Mouse (Mus musculus) forebrain, embryonic 13.5 days (tissue): ENCODE results near the gene Ube2s. TPM values are rescaled to one million over a fixed set of nuclear protein-coding genes. Genes with fewer than 3 reads are reported as not detected.

Experiments
- ATAC-seq: fragments of 200-750 bp; cut with Nextera tagmentation; 2 replicates; pipeline ENCODE4 v1.8.0; 2017
- H3K27ac ChIP-seq: fragments of 300-500 bp; sonication (generic); 2 replicates; pipeline ENCODE4 v1.5.1; 2015; ENCODE audit warnings: inconsistent platforms, mild to moderate bottlenecking, moderate library complexity
- H3K27me3 ChIP-seq: fragments of 300-500 bp; sonication (generic); 2 replicates; pipeline ENCODE4 v1.6.1; 2015; ENCODE audit warnings: mild to moderate bottlenecking, inconsistent platforms
- H3K36me3 ChIP-seq: fragments of 300-500 bp; sonication (generic); 2 replicates; pipeline ENCODE4 v1.6.1; 2015; ENCODE audit warnings: mild to moderate bottlenecking, inconsistent platforms; ENCODE audit not compliant: poor library complexity, severe bottlenecking
- H3K4me1 ChIP-seq: fragments of 300-500 bp; sonication (generic); 2 replicates; pipeline ENCODE4 v1.6.1; 2015; ENCODE audit warnings: inconsistent platforms
- H3K4me2 ChIP-seq: fragments of 300-500 bp; sonication (generic); 2 replicates; pipeline ENCODE4 v1.6.1; 2015; ENCODE audit warnings: inconsistent platforms, mild to moderate bottlenecking, moderate library complexity
- H3K4me3 ChIP-seq: fragments of 300-500 bp; sonication (generic); 2 replicates; pipeline ENCODE4 v1.5.1; 2015; ENCODE audit warnings: mild to moderate bottlenecking, inconsistent platforms
- H3K9ac ChIP-seq: fragments of 300-500 bp; sonication (generic); 2 replicates; pipeline ENCODE4 v1.6.1; 2015; ENCODE audit warnings: mild to moderate bottlenecking, inconsistent platforms
- H3K9me3 ChIP-seq: fragments of 300-500 bp; sonication (generic); replicated peaks from 2 replicates; pipeline ENCODE4 v1.6.1; 2016; ENCODE audit warnings: inconsistent platforms
- WGBS: fragments of 180-500 bp; shearing (Covaris S2); methylation state at CpG from one replicate; pipeline ENCODE4 v1.1.7; 2015; 5-methylcytosine and 5-hydroxymethylcytosine counted together
- polyA plus RNA-seq: library from polyadenylated mRNA; unstranded; fragments of >200 nt; fragmentation: Nextera tagmentation; extraction: Ambion mirVana; gene quantifications from 2 replicates; pipeline ENCODE4 v1.2.1, GENCODE M21; 2015

Ube2s gene
- polyA plus RNA-seq, 1 experiment from 2014 or later: 454 TPM

- peaks cover 19% of the 10 kb centered on the region for H3K4me1 ChIP-seq
- H3K9me3 ChIP-seq: no peaks in the 10 kb centered on the region
- peak overlapping the region; percentile 25; the same call in 1 of the 2 replicates for H3K27ac ChIP-seq
- H3K36me3 ChIP-seq: peaks cover under 1% of the 10 kb centered on the region; the same call in 1 of the 2 replicates
- H3K27me3 ChIP-seq: peaks cover 28% of the 10 kb centered on the region
- peak overlapping the region; percentile 78 for H3K9ac ChIP-seq
- peak overlapping the region; percentile 52 for H3K4me3 ChIP-seq
- ATAC-seq: peak; percentile 37; the same call in 1 of the 2 replicates
- peak overlapping the region; percentile 87 for H3K4me2 ChIP-seq
- 3% methylated on average over 54 of the region's 64 CpGs for WGBS
Observed at GRCm38 (mm10) chr7:4788499-4789435, 23.6 kb downstream of the Ube2s start.

- Histone ChIP-seq H3K4me2 (no peak overlapping the region), H3K36me3 (no peaks in the 10 kb centered on the region), H3K4me3 (no peak overlapping the region), H3K4me1 (peaks cover 6% of the 10 kb centered on the region), H3K9me3 (no peaks in the 10 kb centered on the region), H3K9ac (no peak overlapping the region), H3K27ac (no peak overlapping the region), H3K27me3 (peaks cover 47% of the 10 kb centered on the region)
- ATAC-seq: no peak
- WGBS: 88% methylated on average over 14 of the region's 14 CpGs
Observed at GRCm38 (mm10) chr7:4783667-4784268, 28.6 kb downstream of the Ube2s start.

DNA sequence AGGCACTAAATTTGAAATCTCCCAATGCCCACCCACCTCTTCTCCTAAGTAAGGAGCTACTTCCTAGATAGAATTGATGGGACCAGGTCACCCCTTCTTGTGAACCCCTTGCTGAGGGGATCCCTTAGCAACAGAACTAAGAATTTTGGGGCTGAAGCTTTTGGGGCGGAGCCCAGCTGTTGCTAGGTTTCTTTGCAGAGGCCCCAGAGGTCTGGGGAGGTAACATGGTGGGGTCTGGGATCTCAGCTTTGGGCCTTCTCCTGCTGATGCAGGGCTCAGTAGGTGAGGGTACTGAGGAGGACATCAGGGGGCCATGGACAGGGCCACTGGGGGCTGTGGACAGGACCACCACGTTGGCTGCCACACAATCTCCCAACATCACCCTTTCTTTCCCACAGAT lies 29.6 kb downstream of the Ube2s start, which contains the start of the genes Il11 and Tmem190:
Gene Il11 (minus strand): TSS at position 101 of the 400 bp plus-strand sequence.
Gene Tmem190 (plus strand): TSS at position 179 of the 400 bp plus-strand sequence.
- Histone ChIP-seq H3K4me3 (no peak within 1 kb of the TSS), H3K9me3 (no peaks in the 10 kb centered on the region), H3K9ac (no peak within 1 kb of the TSS), H3K36me3 (no peaks in the 10 kb centered on the region), H3K27me3 (peaks cover 53% of the 10 kb centered on the region), H3K27ac (no peak within 1 kb of the TSS), H3K4me1 (no peaks in the 10 kb centered on the region), H3K4me2 (no peak within 1 kb of the TSS)
- 81% methylated on average over 2 of the region's 2 CpGs for WGBS
- no peak for ATAC-seq

DNA sequence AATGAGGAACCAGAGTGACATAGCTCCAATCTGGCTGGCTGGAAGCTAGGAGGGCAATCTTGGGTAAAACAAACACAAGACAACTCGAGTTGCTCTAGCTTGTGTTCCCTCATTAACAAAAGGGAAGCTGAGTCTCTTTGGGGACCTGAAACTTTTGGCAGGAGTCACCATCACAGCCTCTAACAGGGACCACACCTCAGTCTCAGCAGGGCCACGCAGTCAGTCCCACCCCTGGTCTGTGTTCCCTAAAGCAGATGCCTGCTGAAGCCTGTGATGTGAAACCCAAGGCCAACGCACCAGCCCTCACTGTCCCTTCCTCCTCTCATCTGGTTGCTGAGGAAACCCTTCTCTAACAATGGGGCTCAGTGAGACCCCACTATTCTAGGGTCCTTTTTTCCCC lies 30.3 kb downstream of the Ube2s start:
- H3K27ac ChIP-seq: no peak overlapping the region

DNA sequence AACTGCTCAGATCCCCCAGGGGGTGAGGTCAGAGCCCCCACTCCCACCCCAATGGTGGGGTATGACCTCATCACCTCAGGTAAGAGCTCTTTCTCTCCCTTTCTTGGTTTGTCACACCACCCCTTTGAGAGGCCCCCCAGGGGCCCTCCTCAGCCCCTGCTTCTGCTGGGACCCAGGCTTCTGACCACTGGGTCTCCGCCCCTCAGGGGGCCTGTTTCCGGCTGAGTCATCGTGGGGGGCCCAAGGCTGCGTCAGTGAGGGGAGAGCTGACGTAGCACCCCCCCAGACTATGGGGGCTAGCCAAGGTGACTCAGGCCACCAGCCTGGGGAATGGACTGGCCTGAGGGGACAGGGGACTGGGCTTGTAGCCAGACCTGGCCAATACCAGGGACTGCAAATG lies 32.5 kb downstream of the Ube2s start:
- peaks cover 76% of the 10 kb centered on the region for H3K27me3 ChIP-seq
- WGBS: 44% methylated on average over 5 of the region's 5 CpGs
- peaks cover 10% of the 10 kb centered on the region for H3K4me1 ChIP-seq
- H3K4me3 ChIP-seq: no peak overlapping the region
- H3K27ac ChIP-seq: no peak overlapping the region
- no peaks in the 10 kb centered on the region for H3K36me3 ChIP-seq
- no peak overlapping the region for H3K9ac ChIP-seq
- ATAC-seq: no peak
- no peaks in the 10 kb centered on the region for H3K9me3 ChIP-seq
- no peak overlapping the region for H3K4me2 ChIP-seq

More for the DNA sequence above, 30.3 kb downstream of the Ube2s start:
- H3K27me3 ChIP-seq: peaks cover 54% of the 10 kb centered on the region
- H3K4me1 ChIP-seq: peaks cover 5% of the 10 kb centered on the region; the same call in 1 of the 2 replicates
- H3K36me3 ChIP-seq: no peaks in the 10 kb centered on the region
- H3K9ac ChIP-seq: no peak overlapping the region
- ATAC-seq: no peak
- no peak overlapping the region for H3K4me2 ChIP-seq
- 54% methylated on average over 3 of the region's 3 CpGs for WGBS
- H3K9me3 ChIP-seq: no peaks in the 10 kb centered on the region
- no peak overlapping the region for H3K4me3 ChIP-seq

DNA sequence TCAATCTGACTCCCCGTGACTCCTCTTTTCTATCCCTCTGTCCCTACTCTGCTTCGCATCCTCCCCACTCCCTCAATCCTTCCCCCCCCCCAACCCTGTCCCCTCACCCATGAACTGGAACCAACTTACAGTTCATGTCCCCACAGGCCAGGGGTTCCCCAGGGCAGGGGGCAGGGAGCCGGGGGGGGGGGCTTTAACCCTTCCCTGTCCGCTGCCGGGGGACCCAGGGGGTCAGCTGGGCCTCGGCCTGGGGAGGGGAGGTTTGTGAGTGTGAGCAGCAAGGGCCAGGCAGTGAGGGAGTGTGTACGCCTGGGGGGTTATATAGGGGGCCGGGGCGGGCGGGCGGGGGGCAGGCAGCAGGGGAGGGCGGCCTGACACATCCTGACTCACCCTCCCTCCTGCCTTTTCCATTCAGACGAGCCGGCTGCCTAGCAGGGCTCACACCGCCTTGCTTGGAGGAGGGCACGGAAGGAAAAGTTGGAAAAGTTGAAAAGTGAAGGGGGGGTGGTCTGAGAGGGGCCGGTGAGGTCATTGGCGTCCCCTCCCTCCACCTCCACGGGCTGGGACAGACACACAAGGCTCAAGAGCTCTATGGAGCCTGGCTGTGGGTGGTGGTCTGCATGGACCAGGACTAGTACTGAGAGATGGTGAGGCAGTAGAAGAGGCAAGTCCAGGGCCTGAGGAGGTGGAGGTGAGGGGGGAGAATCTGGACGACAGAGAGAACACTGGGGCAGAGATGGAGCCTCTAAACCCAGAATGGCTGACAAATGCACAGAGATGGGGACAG lies 34.3 kb downstream of the Ube2s start:
- Histone ChIP-seq H3K9me3 (no peaks in the 10 kb centered on the region), H3K4me1 (peaks cover 10% of the 10 kb centered on the region), H3K36me3 (no peaks in the 10 kb centered on the region), H3K9ac (no peak overlapping the region), H3K4me3 (peak overlapping the region; percentile 31; the same call in 1 of the 2 replicates), H3K27ac (no peak overlapping the region), H3K4me2 (no peak overlapping the region), H3K27me3 (peaks cover 80% of the 10 kb centered on the region)
- ATAC-seq: 0 out of 2 replicates have a peak, but pooled peaks have one; percentile 13
- WGBS: 2% methylated on average over 14 of the region's 20 CpGs

GRCm38 (mm10) chr7:4776861-4777830 lies 35.2 kb downstream of the Ube2s start:
- Histone ChIP-seq H3K27me3 (peaks cover 78% of the 10 kb centered on the region), H3K36me3 (no peaks in the 10 kb centered on the region), H3K4me1 (peaks cover 10% of the 10 kb centered on the region), H3K4me3 (peak overlapping the region; percentile 31), H3K4me2 (peak overlapping the region; percentile 51), H3K9ac (peak overlapping the region; percentile 47), H3K27ac (no peak overlapping the region), H3K9me3 (no peaks in the 10 kb centered on the region)
- WGBS: under 1% methylated on average over 33 of the region's 56 CpGs
- ATAC-seq: peak; percentile 86

DNA sequence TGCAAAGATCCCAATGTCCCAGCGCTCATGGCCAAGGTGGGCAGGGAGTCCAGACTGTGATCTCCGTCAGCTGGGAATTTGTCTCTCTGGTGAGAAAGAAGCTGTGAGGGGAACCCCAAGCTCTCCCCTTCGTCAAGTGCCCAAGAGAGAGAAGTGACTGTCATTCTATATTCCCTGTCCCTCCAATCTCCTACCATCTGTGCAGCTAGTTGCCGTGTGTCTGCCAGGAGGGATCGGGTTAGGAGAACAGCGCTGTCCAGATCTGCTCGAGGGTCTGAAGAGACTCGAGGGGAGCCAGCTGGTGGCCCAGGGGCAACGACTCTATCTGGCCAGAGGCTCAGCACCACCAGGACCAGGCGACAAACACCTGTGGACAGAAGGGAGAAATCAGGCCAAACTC lies 36.3 kb downstream of the Ube2s start:
- Histone ChIP-seq H3K36me3 (no peaks in the 10 kb centered on the region), H3K4me2 (no peak overlapping the region), H3K4me3 (no peak overlapping the region), H3K9me3 (no peaks in the 10 kb centered on the region), H3K27me3 (peaks cover 68% of the 10 kb centered on the region), H3K4me1 (peaks cover 10% of the 10 kb centered on the region), H3K27ac (no peak overlapping the region), H3K9ac (no peak overlapping the region)
- no peak for ATAC-seq
- 62% methylated on average over 10 of the region's 10 CpGs for WGBS

DNA sequence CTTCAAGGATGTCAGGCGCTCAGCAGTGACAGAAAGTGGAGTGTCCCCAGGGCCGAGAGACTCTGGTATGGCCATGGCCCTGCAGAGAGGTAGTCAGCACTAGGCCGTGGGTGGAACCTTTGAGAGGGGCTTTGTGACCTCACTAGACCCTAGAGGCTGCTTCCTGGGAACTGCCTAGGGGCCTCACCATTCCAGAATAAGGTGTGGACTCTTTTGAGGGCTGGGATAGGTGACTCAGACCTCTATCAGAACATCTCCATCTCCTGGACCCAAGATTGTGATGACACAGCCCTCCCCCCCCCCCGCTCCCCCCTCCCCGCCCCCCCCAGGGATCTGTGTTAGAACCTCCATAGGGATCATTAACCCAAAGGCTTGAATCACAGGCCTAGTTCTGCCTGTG lies 41.2 kb downstream of the Ube2s start, which contains the start of gene Fam71e2:
Gene Fam71e2 (minus strand): TSS at position 101 of the 400 bp plus-strand sequence.
- H3K9me3 ChIP-seq: no peaks in the 10 kb centered on the region
- no peaks in the 10 kb centered on the region for H3K36me3 ChIP-seq
- H3K27me3 ChIP-seq: peaks cover 29% of the 10 kb centered on the region
- H3K9ac ChIP-seq: no peak within 1 kb of the TSS
- no peak within 1 kb of the TSS for H3K4me3 ChIP-seq
- no peak within 1 kb of the TSS for H3K4me2 ChIP-seq
- no peak within 1 kb of the TSS for H3K27ac ChIP-seq
- no peak for ATAC-seq
- WGBS: 71% methylated on average over 5 of the region's 5 CpGs
- H3K4me1 ChIP-seq: no peaks in the 10 kb centered on the region

GRCm38 (mm10) chr7:4764946-4765710 lies 47.3 kb downstream of the Ube2s start:
- H3K27ac ChIP-seq: no peak overlapping the region
- peak overlapping the region; percentile 1; the same call in 1 of the 2 replicates for H3K4me2 ChIP-seq
- 2% methylated on average over 4 of the region's 4 CpGs for WGBS
- H3K36me3 ChIP-seq: no peaks in the 10 kb centered on the region
- H3K9ac ChIP-seq: 0 out of 2 replicates have a peak overlapping the region, but pooled peaks have one; percentile 14
- H3K4me3 ChIP-seq: no peak overlapping the region
- H3K4me1 ChIP-seq: peaks cover 17% of the 10 kb centered on the region
- H3K9me3 ChIP-seq: no peaks in the 10 kb centered on the region
- H3K27me3 ChIP-seq: peaks cover 11% of the 10 kb centered on the region; the same call in 1 of the 2 replicates
- ATAC-seq: no peak
